Mouse (Mus musculus): ENCODE data around the gene Marveld1. TPM values are rescaled to one million over a fixed set of nuclear protein-coding genes. Genes with fewer than 3 reads are reported as not detected.

The Marveld1 gene
- total RNA-seq, 2 experiments from 2014 or later = 8.3 to 8.6 TPM

DNA sequence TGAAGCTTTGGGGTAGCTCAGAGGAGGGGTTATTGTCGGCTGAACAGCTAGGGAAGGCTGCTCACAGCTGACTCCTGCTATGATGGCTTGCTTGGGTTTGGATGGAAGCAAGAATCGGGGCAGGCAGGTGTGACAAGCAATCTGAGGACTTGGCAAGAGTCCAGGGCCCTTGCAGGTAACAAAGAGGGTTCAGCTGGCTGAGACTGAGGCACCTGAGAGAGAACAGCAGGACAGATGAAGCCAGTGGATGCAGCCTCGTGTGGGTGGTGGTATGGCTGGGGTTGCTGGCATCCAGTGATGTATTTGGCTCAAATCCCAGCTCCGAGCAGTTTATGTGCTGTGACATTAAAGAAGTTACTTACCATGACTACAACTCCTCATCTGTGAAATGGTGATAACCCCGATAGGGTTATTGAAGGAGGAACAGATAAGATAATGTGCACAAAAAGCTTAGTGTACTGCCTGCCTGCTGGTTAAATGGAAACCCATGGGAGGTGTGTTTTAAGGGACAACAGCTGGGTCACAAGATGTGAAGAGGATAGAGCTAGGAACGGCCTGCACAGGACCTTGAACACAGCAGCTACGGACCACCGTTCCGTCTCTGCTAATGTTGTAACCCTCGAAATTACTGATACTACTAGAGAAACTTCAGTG lies 22.2 kb downstream of the Marveld1 start:
- DNase-seq (ENCODE audit: low spot score in 2 of 2) = no peak

DNA sequence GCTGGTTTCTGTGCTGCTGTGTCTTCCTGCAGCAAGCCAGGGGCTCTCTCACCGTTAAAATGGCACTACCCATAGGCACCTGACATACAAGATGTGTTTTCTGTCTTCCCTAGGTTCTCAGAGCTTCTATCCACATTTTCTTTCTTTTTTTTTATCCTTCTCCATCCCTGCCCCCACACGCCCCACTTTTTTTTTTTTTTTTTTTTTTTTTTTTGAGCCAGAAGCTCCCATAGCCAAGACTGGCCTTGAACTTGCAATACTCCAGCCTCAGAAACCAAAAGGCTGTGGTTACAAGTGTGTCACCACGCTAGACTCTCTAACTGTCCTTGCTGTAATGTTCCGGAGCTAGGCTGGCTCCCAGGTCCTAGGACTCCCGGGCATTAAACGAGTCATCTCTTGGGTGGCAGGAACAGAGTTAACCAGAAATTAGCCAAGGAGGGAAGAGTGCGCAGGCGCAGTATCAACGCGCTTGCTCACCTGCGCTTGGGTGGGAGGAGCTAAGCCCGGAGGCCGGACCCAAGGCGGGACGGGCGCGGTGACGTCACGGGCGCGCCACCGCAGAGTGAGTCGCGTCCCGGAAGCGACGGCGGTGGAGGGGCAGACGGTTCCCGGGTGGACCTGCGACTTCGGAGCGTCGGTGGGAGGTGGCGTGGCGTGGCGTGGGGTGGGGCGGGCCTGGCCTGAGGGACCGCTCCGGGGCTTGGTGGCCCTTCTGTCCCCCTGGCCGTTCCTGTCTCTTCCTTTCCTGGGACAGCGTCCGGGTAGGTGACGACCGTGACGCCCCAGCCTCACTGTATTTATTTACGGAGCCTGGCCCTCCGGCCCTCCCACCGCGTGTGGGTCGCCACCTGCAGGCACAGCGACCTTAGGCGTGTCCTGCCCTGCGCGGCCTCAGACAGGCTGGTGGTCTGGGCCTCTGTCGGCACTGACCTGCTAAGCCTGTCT lies 23.1 kb downstream of the Marveld1 start:
- peak; percentile 93 to 96 for DNase-seq (ENCODE audit: low spot score in 2 of 2)

DNA sequence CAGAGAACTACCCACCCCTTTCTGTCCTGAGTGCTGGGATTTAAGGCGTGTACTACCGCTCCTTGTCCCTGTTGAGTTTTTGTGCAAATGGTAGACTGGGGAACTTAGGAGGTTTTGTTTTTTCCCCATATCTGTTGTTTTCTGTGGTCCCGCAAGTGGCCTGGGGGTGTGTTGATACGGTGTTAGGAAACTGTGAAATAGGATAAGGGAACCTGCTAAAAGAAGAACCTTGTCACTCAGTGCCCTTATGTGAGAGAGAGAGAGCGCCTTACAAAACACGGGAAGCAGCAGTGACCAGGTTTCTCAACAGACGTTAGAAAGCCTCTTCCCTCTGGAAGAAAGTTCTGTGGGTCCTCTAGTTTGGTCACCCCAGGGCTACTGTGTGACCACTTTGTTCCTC lies 29.6 kb downstream of the Marveld1 start:
- no peak for DNase-seq (ENCODE audit: low spot score in 2 of 2)

DNA sequence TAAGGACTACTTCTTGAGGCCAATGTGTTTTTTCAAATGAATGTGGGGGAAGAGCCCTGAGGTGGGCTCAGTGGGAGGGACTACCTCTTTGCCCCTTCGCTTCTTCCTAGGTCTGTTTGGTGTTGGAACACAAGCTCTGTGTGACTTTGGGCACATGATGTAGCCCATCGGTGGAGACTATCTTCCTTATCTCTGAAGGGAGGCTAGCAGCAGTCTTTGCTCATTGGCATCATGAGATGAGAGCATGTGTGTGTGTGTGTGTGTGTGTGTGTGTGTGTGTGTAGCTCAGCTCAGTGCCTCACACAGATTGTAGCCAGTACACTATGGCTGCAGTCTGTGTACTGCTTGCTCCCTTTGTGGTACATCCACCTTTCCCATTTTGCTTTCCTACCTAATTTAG lies 30.3 kb downstream of the Marveld1 start:
- DNase-seq (ENCODE audit: low spot score in 2 of 2) = no peak

DNA sequence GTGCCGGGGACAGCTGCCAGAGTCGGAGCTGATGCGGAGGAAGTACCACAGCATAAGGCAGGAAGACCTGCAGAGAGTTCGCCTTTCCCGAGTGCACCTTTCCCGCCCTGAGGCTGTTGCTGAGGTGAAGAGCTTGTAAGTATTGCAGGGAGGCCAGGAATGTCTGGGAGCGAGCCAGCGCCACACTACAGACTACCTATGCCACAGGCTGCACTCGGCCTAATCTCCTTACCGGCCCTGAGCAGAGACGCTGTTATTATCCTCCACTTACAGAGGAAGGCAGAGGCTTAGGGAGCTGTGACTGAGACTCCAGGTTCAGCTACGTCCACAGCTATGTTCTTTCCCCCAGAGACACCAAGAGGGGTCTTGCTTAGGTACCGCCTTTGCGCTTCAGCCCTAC lies 32.2 kb downstream of the Marveld1 start:
- DNase-seq (ENCODE audit: low spot score in 2 of 2) = no peak

DNA sequence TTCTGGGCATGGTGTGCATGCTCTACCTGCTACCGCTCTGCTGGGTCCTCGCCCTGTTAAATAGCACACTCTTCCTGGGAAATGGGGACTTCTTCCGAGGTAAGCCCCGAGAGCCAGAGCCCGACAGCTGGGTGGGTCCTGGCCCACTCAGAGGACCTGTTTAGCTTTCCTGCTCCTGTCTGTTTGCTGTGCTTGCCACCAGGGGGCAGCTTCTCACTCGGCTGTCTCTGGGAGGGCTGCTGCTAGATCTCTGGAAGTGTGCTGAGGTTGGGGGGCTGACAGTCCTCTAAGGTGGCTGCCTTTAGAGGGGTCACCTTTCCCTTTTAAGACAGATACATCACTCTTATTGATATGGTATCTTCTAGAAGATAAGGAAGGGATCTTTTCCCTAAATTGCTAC lies 35.5 kb downstream of the Marveld1 start:
- DNase-seq (ENCODE audit: low spot score in 2 of 2) = no peak

DNA sequence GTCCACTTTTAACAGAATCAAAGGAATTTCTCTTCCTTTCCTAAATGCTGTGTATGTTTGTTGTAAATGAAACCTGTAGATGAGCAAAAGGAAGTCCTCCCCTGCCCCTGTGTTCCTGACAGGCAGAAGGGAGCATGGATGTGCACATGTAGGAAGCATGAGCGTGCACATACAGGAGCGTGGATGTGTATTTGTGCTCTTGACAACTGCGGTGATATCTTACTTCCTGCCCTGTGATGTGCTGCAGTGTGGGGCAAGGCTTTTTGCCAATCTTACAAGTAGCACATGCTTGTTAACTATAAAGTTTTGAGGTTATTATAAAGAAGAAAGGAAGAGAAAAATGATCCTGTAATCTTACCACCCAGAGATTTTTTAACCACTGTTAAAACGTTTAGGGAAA lies 42.5 kb downstream of the Marveld1 start:
- DNase-seq (ENCODE audit: low spot score in 2 of 2) = no peak

DNA sequence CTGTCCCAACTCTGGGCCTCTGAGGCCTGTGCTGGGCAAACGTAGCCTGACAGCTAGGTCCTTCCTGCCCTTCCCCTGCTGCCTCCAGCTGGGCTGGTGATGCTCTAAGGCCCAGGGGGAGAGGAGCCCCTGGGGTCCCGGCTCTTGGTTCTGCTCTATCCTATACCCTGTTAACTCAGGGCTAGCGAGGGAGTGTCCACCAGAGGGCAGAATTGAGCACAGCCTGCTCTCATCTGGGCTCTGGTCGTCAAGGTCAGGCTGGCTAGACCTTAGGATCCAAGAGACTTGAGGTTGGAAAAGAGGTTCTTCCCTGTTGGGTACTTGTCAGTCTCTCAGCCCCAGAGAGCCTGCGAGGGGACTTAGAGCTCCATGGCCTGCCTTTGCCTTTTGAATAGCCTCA lies 43.3 kb downstream of the Marveld1 start:
- peak; percentile 52 to 64 for DNase-seq (ENCODE audit: low spot score in 2 of 2)

DNA sequence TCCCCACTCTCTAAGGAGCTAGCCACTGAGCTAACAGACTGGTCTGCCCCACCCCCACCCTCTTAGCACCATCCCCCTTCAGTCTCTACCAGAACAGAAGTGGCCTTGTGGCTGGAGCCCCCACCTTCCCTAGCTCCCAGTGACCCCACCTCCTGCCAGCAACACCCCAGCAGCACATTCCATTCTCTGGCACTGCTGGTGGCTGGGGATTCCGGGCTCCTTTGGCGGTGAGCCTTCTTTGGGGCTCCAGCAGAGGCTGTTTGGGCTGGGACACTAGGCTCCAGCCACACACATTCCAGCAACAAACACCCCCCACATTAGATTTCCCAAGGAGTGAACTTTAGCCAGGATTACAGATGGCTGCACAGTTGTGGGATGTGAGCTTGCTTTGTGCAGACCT lies 46.1 kb downstream of the Marveld1 start:
- DNase-seq (ENCODE audit: low spot score in 2 of 2) = no peak

DNA sequence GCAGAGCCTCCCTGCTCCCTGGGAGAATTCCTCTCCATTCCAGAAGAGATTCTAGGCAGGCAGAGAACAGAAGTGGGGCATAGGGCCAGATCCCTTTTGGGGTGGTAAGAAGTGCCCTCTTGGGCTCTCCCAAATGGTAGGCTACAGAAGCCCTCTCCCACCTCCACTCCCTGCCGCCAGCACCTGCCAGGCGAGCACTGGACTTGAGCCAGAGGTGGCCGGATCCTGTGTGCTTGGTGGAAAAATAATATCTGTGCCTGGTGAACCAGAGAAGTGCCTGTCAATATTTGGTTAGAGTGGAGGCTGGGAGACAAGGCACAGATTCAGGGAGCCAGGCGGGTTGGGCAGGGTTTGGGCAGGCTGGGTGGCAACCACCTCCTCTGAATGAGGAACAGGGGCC lies 49.2 kb downstream of the Marveld1 start:
- DNase-seq (ENCODE audit: low spot score in 2 of 2) = no peak

DNA sequence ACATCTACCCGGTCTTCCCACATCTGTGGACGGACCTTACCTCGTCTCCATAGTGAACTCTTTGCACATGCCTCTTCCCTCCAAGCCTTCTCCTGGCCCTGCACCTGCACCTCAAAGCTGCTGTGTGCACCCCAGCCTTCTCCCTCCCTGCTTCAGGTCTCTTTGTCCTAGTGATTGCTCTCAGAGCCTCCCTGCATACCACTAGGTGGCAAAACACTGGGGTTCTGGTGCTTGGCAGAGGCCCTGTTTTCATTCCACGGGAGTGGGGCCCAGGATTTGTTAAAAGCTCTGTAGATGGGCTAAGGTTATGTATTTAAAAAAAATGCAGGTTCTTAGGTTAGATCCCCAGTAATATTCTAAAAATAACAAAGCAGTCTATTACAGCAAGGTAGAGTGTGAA lies 49.9 kb downstream of the Marveld1 start:
- DNase-seq (ENCODE audit: low spot score in 2 of 2) = no peak

DNA sequence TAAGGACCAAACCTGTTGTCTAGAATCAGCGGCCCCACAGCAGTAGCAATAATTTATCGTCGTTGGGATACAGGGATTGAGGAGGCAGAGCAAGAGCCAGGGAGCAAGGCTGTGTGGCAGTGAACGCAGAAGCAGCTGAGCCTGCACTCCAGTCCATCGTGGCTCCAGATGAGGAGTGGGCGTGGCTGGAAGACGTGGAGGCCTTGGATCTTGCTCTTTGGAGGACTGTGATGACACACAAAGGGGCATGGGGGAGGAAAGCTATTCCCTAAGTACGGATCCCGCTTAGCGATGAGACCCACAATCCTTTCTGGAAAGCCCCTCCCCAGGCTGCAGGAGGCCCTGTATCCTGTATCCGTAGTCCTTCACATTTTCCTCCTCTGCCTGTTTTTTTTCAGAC lies 50.8 kb downstream of the Marveld1 start:
- DNase-seq (ENCODE audit: low spot score in 2 of 2) = no peak

Other genes with a start within 250 kb of the Marveld1 start
- gene Pgam1, start 235.5 kb upstream of the Marveld1 start, total RNA-seq (2021) = 100 to 1,000 TPM; 593 to 606 TPM
- gene Exosc1, start 214.0 kb upstream of the Marveld1 start, total RNA-seq (2021) = 10 to 100 TPM; 20.4 to 30.6 TPM
- 10 to 100 TPM; 42.7 to 49.4 TPM for gene Zdhhc16, start 213.9 kb upstream of the Marveld1 start, total RNA-seq (2021)
- gene Mms19, start 166.2 kb upstream of the Marveld1 start, total RNA-seq (2021) = 10 to 100 TPM; 30.9 to 32.3 TPM
- 10 to 100 TPM; 12.0 to 12.2 TPM for gene Ubtd1, start 165.6 kb upstream of the Marveld1 start, total RNA-seq (2021)
- gene Ankrd2, start 111.4 kb upstream of the Marveld1 start, total RNA-seq (2021) = under 1 TPM; 0.30 to 0.44 TPM
- 1 to 10 TPM; 4.9 to 5.0 TPM for gene Hoga1, start 101.8 kb upstream of the Marveld1 start, total RNA-seq (2021)
- under 1 TPM; 0.53 to 0.73 TPM for gene 4933411K16Rik, start 95.2 kb upstream of the Marveld1 start, total RNA-seq (2021)
- 10 to 100 TPM; 66.2 to 67.8 TPM for gene Morn4, start 61.0 kb upstream of the Marveld1 start, total RNA-seq (2021)
- 10 to 100 TPM; 68.9 to 69.7 TPM for gene Pi4k2a, start 56.9 kb upstream of the Marveld1 start, total RNA-seq (2021)
- gene Avpi1, start 18.3 kb upstream of the Marveld1 start, total RNA-seq (2021) = 10 to 100 TPM; 32.0 to 33.3 TPM
- 10 to 100 TPM; 78.2 to 85.1 TPM for gene Zfyve27, start 16.6 kb downstream of the Marveld1 start, total RNA-seq (2021)
- gene Sfrp5, start 54.9 kb downstream of the Marveld1 start, total RNA-seq (2021) = 1 to 10 TPM in 1 of 2 experiments, under 1 TPM in 1; 0.49 to 2.1 TPM
- gene Golga7b, start 100.2 kb downstream of the Marveld1 start, total RNA-seq (2021) = 100 to 1,000 TPM; 112 to 119 TPM

Measured in left cerebral cortex, adult 18-20 months (tissue).